Mouse (Mus musculus) ES-Bruce4 (cell line): ENCODE data around the gene Nprl3.

Experiments used
- CTCF ChIP-seq: IDR thresholded peaks from one replicate; pipeline ENCODE4 v1.8.1; 2011; ENCODE audit warnings: low read depth, low read length
- POLR2A ChIP-seq: IDR thresholded peaks from one replicate; pipeline ENCODE4 v1.8.1; 2011; ENCODE audit warnings: low read length; ENCODE audit not compliant: insufficient read depth

GRCm38 (mm10) chr11:32277736-32278457, 10.4 kb upstream of the Nprl3 start:
- TF ChIP-seq CTCF (no peak), POLR2A (no peak)
